ENCODE assay signal across 9 mouse cellular contexts in the genomic region with DNA sequence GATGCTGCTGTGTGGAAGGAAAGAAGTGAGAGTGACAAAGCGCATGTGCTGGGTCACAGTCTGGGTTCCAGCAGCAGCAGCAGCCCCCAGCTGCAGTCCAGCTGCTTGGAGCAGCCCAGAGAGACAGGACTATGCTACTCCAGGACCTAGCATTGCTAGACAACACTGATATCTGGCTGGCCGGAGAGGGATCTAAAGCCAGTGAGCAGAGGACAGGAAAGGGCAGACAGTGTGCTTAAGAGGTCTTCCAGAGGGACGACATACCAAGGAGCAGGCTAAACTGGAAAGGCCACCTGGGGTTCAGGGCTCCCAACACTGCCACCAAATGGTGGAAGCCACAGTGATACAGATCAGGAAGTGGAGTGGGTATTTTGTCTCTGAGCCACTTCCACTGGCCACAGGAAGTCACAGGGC.
DNase-seq lines count a peak whose midpoint lies in the region; ATAC-seq and TF ChIP-seq lines count a peak whose summit lies in the region.
"Had no signal": no experiment of that assay in that cellular context is flagged by ENCODE, and none has a peak within 500 bp of the region (broad histone marks: within the 10 kb centered on the region; RNA-seq: fewer than 3 reads in every experiment).

No protein-coding gene starts in this region.

- H3K27me3 ChIP-seq in liver, postnatal 0 days (ENCODE audit: insufficient read depth, low read length), result no peaks in the 10 kb centered on the region
- no peaks in the 10 kb centered on the region for H3K27me3 ChIP-seq in liver, embryonic 11.5 days (replicated peaks; ENCODE audit: control insufficient read depth, insufficient read depth, low read length)
- H3K27me3 ChIP-seq in embryonic facial prominence, embryonic 10.5 days (replicated peaks; ENCODE audit: low read depth, poor library complexity, severe bottlenecking), result no peaks in the 10 kb centered on the region
- H3K27me3 ChIP-seq in lung, embryonic 14.5 days (ENCODE audit: insufficient read depth, low read length), result no peaks in the 10 kb centered on the region
- no peaks in the 10 kb centered on the region for H3K27me3 ChIP-seq in forebrain, embryonic 13.5 days
- H3K27me3 ChIP-seq in hindbrain, embryonic 14.5 days (ENCODE audit: control insufficient read depth, insufficient read depth, low read length), result no peaks in the 10 kb centered on the region

- 35% methylated on average over 3 of the region's 3 CpGs for WGBS in liver, postnatal 0 days (ENCODE audit: insufficient replicate concordance)
- WGBS in liver, embryonic 11.5 days, result 32% methylated on average over 3 of the region's 3 CpGs
- 32% methylated on average over 3 of the region's 3 CpGs for WGBS in embryonic facial prominence, embryonic 10.5 days
- WGBS in lung, embryonic 14.5 days, result 7% methylated on average over 3 of the region's 3 CpGs
- WGBS in forebrain, embryonic 13.5 days, result 56% methylated on average over 3 of the region's 3 CpGs
- WGBS in hindbrain, embryonic 14.5 days, result 42% methylated on average over 3 of the region's 3 CpGs

- no peak for TF ChIP-seq EP300 in liver, postnatal 0 days (IDR thresholded peaks at IDR 0.05; ENCODE audit: low read depth)

- H3K4me1 ChIP-seq in liver, postnatal 0 days (ENCODE audit: insufficient read depth), result peaks cover 30% of the 10 kb centered on the region
- peaks cover 5% of the 10 kb centered on the region; the same call in 1 of the 2 replicates for H3K4me1 ChIP-seq in liver, embryonic 11.5 days (replicated peaks; ENCODE audit: control insufficient read depth, insufficient read depth, low read length)
- peaks cover 50% of the 10 kb centered on the region for H3K4me1 ChIP-seq in embryonic facial prominence, embryonic 10.5 days
- H3K4me1 ChIP-seq in lung, embryonic 14.5 days (ENCODE audit: insufficient read depth), result peaks cover 27% of the 10 kb centered on the region
- peaks cover under 1% of the 10 kb centered on the region; the same call in 1 of the 2 replicates for H3K4me1 ChIP-seq in forebrain, embryonic 13.5 days
- H3K4me1 ChIP-seq in hindbrain, embryonic 14.5 days (replicated peaks; ENCODE audit: control insufficient read depth, insufficient read depth, low read length), result no peaks in the 10 kb centered on the region

- no peak overlapping the region for H3K4me2 ChIP-seq in liver, postnatal 0 days (ENCODE audit: low read depth, low read length)
- no peak overlapping the region for H3K4me2 ChIP-seq in liver, embryonic 11.5 days
- peak overlapping the region; percentile 3; the same call in 1 of the 2 replicates for H3K4me2 ChIP-seq in lung, embryonic 14.5 days
- no peak overlapping the region for H3K4me2 ChIP-seq in forebrain, embryonic 13.5 days
- no peak overlapping the region for H3K4me2 ChIP-seq in hindbrain, embryonic 14.5 days (replicated peaks)

- H3K4me3 ChIP-seq in liver, postnatal 0 days (ENCODE audit: low read depth, low read length), result no peak overlapping the region
- H3K4me3 ChIP-seq in liver, embryonic 11.5 days (ENCODE audit: low read depth, low read length), result no peak overlapping the region
- no peak overlapping the region for H3K4me3 ChIP-seq in embryonic facial prominence, embryonic 10.5 days
- H3K4me3 ChIP-seq in lung, embryonic 14.5 days (ENCODE audit: low read depth, low read length), result no peak overlapping the region
- H3K4me3 ChIP-seq in forebrain, embryonic 13.5 days, result no peak overlapping the region
- H3K4me3 ChIP-seq in hindbrain, embryonic 14.5 days (replicated peaks; ENCODE audit: low read length), result no peak overlapping the region

- H3K27ac ChIP-seq in liver, postnatal 0 days (ENCODE audit: low read depth), result no peak overlapping the region
- no peak overlapping the region for H3K27ac ChIP-seq in liver, embryonic 11.5 days (ENCODE audit: low read depth, low read length)
- H3K27ac ChIP-seq in embryonic facial prominence, embryonic 10.5 days (replicated peaks), result peak overlapping the region; percentile 42
- peak overlapping the region; percentile 86 for H3K27ac ChIP-seq in lung, embryonic 14.5 days (ENCODE audit: low read depth)
- H3K27ac ChIP-seq in forebrain, embryonic 13.5 days, result no peak overlapping the region
- H3K27ac ChIP-seq in hindbrain, embryonic 14.5 days, result no peak overlapping the region
- H3K27ac ChIP-seq: liver, embryonic 14.5 days had no signal

- no peak for ATAC-seq in liver, postnatal 0 days
- no peak for ATAC-seq in liver, embryonic 11.5 days (replicated peaks; ENCODE audit: low FRiP score)
- ATAC-seq in lung, embryonic 14.5 days (ENCODE audit: insufficient read depth), result peak; percentile 93
- ATAC-seq in forebrain, embryonic 13.5 days, result no peak
- no peak for ATAC-seq in hindbrain, embryonic 14.5 days (ENCODE audit: low FRiP score)

- H3K9ac ChIP-seq in liver, postnatal 0 days (replicated peaks), result no peak overlapping the region
- H3K9ac ChIP-seq in liver, embryonic 11.5 days (ENCODE audit: low read depth, low read length), result no peak overlapping the region
- no peak overlapping the region for H3K9ac ChIP-seq in lung, embryonic 14.5 days
- no peak overlapping the region for H3K9ac ChIP-seq in forebrain, embryonic 13.5 days
- no peak overlapping the region for H3K9ac ChIP-seq in hindbrain, embryonic 14.5 days
- H3K9ac ChIP-seq: liver, embryonic 14.5 days had no signal

- peak; percentile 60 for TF ChIP-seq CTCF in liver, postnatal 0 days (IDR thresholded peaks at IDR 0.05; ENCODE audit: low read depth)
- TF ChIP-seq CTCF in lung, embryonic 14.5 days (IDR thresholded peaks at IDR 0.05; ENCODE audit: low read depth), result peak; percentile 62

- H3K9me3 ChIP-seq in liver, postnatal 0 days (ENCODE audit: low read length), result no peaks in the 10 kb centered on the region
- H3K9me3 ChIP-seq in liver, embryonic 11.5 days (ENCODE audit: control insufficient read depth, low read length), result no peaks in the 10 kb centered on the region
- H3K9me3 ChIP-seq in embryonic facial prominence, embryonic 10.5 days, result no peaks in the 10 kb centered on the region
- H3K9me3 ChIP-seq in lung, embryonic 14.5 days (ENCODE audit: low read depth, low read length), result no peaks in the 10 kb centered on the region
- H3K9me3 ChIP-seq in forebrain, embryonic 13.5 days (replicated peaks), result no peaks in the 10 kb centered on the region
- no peaks in the 10 kb centered on the region for H3K9me3 ChIP-seq in hindbrain, embryonic 14.5 days (ENCODE audit: control insufficient read depth, low read length)

- no peak for DNase-seq in liver, postnatal 0 days
- DNase-seq in liver, embryonic 11.5 days (ENCODE audit: low spot score), result no peak
- DNase-seq in embryonic facial prominence, embryonic 10.5 days (ENCODE audit: low spot score), result peak; percentile 35
- peak; percentile 16 for DNase-seq in induced T-regulatory cell, adult 2 months (ENCODE audit: low read depth)
- DNase-seq in lung, embryonic 14.5 days, result peak; percentile 94
- no peak for DNase-seq in cerebellum, adult 11-12 months
- no peak for DNase-seq in hindbrain, embryonic 14.5 days (ENCODE audit: low spot score)

- H3K36me3 ChIP-seq in liver, postnatal 0 days (replicated peaks; ENCODE audit: insufficient read depth, low read length), result no peaks in the 10 kb centered on the region
- H3K36me3 ChIP-seq in liver, embryonic 11.5 days (ENCODE audit: control insufficient read depth, insufficient read depth, low read length), result no peaks in the 10 kb centered on the region
- H3K36me3 ChIP-seq in embryonic facial prominence, embryonic 10.5 days (replicated peaks), result no peaks in the 10 kb centered on the region
- H3K36me3 ChIP-seq in lung, embryonic 14.5 days (ENCODE audit: insufficient read depth), result no peaks in the 10 kb centered on the region
- no peaks in the 10 kb centered on the region for H3K36me3 ChIP-seq in forebrain, embryonic 13.5 days (ENCODE audit: poor library complexity, severe bottlenecking)
- no peaks in the 10 kb centered on the region for H3K36me3 ChIP-seq in hindbrain, embryonic 14.5 days (replicated peaks; ENCODE audit: control insufficient read depth, insufficient read depth)

Comparison
In these comparisons a context has a peak if more than half of its experiments do, and no peak if none do; other contexts are left out.
1. DNase-seq: peak in embryonic facial prominence, embryonic 10.5 days (single experiment), induced T-regulatory cell, adult 2 months (single experiment) and lung, embryonic 14.5 days (single experiment); none in liver, postnatal 0 days (single experiment), liver, embryonic 11.5 days (single experiment), cerebellum, adult 11-12 months (single experiment) and hindbrain, embryonic 14.5 days (single experiment).
2. H3K27ac ChIP-seq: peak in embryonic facial prominence, embryonic 10.5 days (single experiment) and lung, embryonic 14.5 days (single experiment); none in liver, postnatal 0 days (single experiment), liver, embryonic 11.5 days (single experiment), forebrain, embryonic 13.5 days (single experiment) and hindbrain, embryonic 14.5 days (single experiment).